Mouse (Mus musculus) spleen, postnatal 4 days (tissue): ENCODE measurements around the gene Nrg4.
"Not testable (repeated sequence)": the region's sequence is repeated elsewhere in the genome, so short reads cannot be mapped to it uniquely, and the experiment has no call there.

Source experiments
- DNase-seq, 2 experiments: peaks; one replicate each; pipeline ENCODE4 v3.0.0; 2022; ENCODE audit warnings: low spot score in 2 of 2

Nrg4 gene

GRCm38 (mm10) chr9:55252097-55252496 lies 74.5 kb downstream of the Nrg4 start:
- DNase-seq, result not testable (repeated sequence)

- DNase-seq, result no peak
These were observed 75.9 kb downstream of the Nrg4 start for GRCm38 (mm10) chr9:55250595-55251247.

DNA sequence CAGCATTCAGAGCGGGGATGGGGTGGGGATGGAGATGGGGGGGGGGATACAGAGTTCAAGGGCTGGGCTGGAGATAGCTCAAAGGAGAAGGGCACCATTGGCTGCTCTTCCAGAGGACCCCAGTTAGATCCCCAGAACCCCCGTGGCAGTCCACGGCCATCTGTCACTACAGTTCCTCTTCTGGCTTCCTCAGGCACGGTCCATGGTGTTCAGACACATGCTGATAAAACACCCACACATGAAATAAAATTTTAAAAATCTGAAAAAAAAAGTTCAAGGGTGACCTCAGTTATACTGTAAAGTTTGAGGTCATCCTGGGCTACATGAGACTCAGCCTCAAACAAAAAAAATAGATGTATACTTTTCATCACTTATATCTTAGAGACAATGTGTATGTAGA lies 78.2 kb downstream of the Nrg4 start:
- no peak for DNase-seq

GRCm38 (mm10) chr9:55246918-55247317 lies 79.7 kb downstream of the Nrg4 start:
- no peak for DNase-seq

- no peak for DNase-seq
These were observed 80.2 kb downstream of the Nrg4 start for GRCm38 (mm10) chr9:55246440-55246839.

- DNase-seq, result not testable (repeated sequence)
These were observed 81.4 kb downstream of the Nrg4 start for GRCm38 (mm10) chr9:55245057-55245750.

DNA sequence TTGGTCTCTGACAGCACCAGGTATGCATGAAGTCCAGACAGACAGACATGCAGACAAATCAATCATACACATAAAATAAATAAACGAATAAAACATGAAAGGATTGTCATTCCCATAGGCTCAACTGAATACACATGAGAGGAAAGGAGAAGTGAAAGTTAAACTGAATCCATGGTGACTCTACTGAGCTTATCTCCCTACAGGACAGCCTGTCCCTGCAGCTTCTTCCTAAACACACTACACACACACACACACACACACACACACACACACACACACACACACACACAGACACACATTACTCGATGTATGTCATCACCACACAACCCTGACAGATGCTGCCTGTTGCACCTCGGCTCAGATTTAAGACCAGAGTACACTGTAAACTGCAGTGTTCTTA lies 82.6 kb downstream of the Nrg4 start:
- DNase-seq, result no peak

DNA sequence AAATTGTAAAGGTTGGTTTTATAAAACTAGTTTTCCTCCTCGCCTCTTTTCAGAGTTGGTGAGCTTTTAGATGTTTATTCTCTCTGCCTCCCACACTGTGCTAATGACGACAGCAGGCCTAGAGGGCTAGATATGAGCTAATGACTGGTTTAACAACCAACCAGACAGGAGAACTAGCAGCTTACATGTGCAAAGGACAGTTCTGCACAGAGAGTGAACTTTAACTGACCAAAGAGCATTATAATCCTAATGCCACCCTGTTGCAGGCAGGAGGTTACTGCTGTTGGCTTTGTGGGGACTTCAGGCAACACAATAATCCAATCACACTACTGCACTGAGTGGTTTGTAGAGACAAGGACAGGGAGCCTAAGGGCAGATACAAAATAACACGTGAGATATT lies 83.4 kb downstream of the Nrg4 start:
- no peak for DNase-seq

- peak; percentile 36 to 71 for DNase-seq
These were observed 84.6 kb downstream of the Nrg4 start for GRCm38 (mm10) chr9:55241863-55242685.

DNA sequence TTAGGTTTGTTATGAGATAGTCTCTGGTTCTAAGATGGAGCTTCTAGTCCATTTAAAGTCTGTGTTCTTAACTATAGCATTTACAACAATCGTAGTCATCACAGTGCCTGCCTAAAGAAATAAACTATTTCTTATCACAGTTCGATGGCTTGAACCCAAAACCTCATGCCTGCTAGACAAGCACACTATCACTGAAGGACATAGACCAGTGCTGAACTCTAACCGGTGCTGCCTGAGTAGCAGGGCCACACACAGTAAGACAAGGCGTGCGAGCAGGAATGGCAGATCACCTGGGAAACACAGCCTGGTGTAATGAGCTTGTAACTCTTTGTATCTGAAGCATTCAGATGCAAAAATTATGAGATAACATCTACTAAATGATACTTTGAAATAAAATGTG lies 85.8 kb downstream of the Nrg4 start:
- no peak for DNase-seq

DNA sequence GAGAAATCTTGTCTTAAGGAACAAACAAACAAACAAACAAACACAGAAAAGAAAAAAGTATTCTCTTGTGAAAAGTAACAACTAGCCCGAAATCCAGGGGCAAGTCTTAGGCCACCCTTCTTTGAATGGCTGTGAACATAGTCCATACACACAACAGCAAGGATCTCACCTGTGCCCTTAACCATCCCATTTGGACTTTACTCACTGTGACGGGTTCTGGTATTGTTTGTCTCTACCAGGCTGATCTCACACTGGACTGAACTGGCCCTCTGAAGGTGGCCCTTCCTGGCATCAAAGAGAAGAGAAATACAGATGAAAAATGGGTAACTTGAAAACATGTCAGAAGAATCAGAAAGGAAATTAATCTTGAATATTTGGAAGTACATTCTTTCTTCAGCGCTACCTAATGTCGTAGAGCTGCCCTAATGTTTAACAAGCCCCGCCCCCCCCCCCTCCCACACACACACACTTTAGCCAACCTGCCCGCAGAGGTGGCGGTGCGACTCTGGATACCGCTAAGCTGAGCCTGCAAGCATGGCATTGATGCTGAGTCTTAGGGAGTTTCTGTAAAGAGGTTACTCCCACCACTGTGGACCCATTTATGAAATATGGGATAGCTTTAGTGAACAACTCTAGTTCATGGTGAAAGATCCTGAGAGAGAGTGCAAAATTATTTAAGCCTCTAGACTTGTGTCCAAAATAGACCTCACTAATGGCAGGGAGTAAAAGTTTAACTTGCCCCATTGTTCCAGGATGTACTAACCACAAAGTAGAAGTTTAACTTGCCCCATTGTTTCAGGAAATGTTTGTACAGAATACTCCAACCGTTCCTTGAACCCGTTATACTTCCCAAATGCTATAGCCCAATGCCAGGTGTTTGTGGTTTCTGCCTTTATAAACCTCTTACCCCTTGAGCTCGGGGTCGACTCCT lies 90.1 kb downstream of the Nrg4 start:
- no peak for DNase-seq

- not testable (repeated sequence) for DNase-seq
These were observed 93.6 kb downstream of the Nrg4 start for GRCm38 (mm10) chr9:55233076-55233475.

DNA sequence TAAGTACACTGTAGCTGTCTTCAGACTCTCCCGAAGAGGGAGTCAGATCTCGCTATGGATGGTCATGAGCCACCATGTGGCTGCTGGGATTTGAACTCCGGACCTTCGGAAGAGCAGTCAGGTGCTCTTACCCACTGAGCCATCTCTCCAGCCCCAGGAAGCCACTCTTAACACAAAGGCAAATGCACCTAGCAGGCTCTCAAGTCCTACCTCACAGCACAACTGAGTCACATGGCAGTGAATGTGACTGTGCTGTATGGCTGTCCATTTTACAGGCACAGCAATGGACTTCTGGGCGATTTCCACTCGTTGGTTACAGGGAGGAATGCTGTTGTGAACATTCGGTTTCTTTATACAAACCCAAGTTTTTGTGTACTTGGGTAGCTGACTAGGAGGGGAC lies 94.1 kb downstream of the Nrg4 start:
- no peak for DNase-seq

DNA sequence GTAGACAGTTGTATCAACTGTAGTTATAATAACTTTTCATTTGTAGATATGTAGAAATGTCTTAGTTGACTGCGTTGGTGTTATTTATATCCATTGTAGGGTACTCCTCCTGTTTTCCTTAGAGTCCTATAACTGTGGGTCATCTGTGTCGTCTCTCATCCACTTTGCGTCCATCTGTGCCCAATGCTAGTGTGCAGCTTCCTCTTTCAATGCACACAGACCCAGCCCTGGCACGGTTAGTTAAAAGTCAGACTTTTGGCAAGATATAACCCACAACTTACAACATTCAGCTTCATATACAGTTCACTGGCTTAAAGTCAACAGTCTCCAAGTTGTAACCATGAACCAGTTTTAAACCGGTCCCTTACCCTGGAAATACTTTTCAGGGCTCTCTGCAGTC lies 94.5 kb downstream of the Nrg4 start:
- DNase-seq, result no peak

GRCm38 (mm10) chr9:55231544-55231943 lies 95.1 kb downstream of the Nrg4 start:
- DNase-seq, result no peak

GRCm38 (mm10) chr9:55229010-55229409 lies 97.6 kb downstream of the Nrg4 start:
- no peak for DNase-seq

GRCm38 (mm10) chr9:55228149-55228548 lies 98.5 kb downstream of the Nrg4 start:
- DNase-seq, result no peak

DNA sequence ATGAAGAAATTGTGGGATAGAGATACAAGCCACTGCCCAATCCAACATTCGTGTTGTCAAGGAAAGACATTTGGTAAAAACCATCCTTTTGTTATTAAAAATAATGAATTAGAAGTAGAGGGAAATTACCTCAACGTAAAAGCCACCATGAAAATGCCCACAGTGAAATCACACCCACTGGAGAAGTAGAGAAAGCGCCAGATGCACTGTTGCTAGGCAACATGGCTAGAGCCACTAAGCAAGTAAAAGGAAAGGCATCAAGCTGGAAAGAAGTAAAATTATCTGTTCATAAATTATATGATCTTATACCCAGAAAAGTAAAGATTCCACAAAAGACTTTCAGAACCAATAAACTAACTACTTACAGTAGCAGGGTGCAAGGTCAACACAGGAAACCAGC lies 100.4 kb downstream of the Nrg4 start:
- no peak for DNase-seq

- DNase-seq, result no peak
These were observed 101.4 kb downstream of the Nrg4 start for GRCm38 (mm10) chr9:55225165-55225737.

GRCm38 (mm10) chr9:55217381-55217780 lies 109.3 kb downstream of the Nrg4 start:
- DNase-seq, result no peak

DNA sequence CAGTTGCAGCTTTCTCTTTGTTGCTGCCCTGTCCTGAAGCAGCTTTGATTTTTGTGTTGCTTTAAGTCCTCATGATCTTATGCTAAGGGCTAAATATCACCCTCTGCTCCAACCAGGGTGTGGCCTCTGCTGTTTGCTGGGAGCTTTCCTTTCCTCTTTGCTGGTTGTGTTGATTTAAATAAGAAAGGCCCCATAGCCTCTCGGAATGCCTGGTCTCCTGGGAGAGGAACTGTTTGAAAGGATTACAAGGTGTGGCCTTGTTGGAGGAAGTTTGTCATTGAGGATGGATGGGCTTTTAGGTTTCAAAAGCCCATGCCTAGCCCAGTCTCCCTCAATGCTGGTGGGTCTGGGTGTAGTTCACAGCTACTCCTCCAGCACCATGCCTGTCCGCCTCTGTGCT lies 110.6 kb downstream of the Nrg4 start:
- no peak for DNase-seq
